Mouse (Mus musculus): ENCODE data around the gene Ubac1.

- TF ChIP-seq CTCF (IDR thresholded peaks at IDR 0.05; ENCODE audit: low read depth) = peak; percentile 99
- no peak for TF ChIP-seq EP300 (IDR thresholded peaks at IDR 0.05; ENCODE audit: low read depth)
Observed at GRCm38 (mm10) chr2:26055046-26055746, 33.6 kb upstream of the Ubac1 start.
